Mouse (Mus musculus): Measurements from ENCODE around the gene Carmil3. TPM values are rescaled to one million over a fixed set of nuclear protein-coding genes. Genes with fewer than 3 reads are reported as not detected.
A peak's percentile ranks its signal among the peaks of the same experiment; 100 is the strongest.

Carmil3 gene
- total RNA-seq, 4 experiments from 2014 or later, result 2.4 to 3.6 (median 2.4) TPM

DNA sequence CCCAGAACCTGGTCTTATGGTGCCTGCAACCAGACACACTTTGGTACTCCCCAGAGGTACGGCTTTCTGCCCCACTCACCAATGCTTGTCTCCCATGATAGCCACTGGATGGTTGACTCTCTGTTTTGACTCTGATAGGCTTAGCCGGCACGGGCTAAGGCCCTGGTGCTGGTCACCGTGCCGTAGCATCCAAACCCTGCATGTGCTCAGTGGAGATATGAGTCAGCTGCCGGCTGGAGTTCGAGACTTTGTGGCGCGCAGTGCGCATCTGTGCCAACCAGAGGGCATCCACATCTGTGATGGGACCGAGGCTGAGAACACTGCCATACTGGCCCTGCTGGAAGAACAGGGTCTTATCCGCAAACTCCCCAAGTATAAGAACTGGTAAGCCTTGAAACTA lies 51.8 kb downstream of the Carmil3 start:
- DNase-seq (ENCODE audit: low spot score), result no peak

DNA sequence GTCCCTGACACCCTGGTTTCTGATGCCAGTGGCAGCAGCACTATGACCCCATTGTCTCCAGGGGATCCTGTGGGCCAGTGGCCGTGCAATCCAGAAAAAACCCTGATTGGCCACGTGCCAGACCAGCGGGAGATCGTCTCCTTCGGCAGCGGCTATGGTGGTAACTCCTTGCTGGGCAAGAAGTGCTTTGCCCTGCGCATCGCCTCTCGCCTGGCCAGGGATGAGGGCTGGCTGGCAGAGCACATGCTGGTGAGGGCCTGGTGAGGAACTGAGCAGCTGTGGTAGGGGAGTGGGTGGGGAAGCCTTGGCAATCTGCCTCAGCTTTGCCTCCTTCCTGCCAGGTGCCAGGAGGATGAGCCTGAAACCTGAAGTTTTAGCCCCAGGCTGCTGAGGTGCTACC lies 53.9 kb downstream of the Carmil3 start:
- no peak for DNase-seq (ENCODE audit: low spot score)

DNA sequence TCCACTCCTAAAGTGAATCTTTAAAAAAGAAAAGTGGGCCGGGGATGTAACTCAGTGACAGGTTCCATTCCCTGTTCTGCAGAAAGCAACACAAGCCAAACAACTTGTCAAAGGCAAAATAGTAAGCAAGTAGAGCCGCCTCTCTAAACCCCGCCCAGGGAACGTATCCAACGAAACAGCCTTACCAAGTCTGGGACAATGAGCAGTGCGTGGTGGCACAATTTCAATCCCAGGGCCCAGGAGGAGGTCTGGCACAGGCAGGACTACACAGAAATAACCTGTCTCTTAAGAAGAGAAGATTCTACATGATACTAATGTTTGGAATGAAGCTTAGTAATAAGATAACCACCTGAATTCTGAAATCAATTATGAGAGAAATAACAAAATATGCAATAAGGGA lies 59.7 kb downstream of the Carmil3 start:
- no peak for DNase-seq (ENCODE audit: low spot score)

DNA sequence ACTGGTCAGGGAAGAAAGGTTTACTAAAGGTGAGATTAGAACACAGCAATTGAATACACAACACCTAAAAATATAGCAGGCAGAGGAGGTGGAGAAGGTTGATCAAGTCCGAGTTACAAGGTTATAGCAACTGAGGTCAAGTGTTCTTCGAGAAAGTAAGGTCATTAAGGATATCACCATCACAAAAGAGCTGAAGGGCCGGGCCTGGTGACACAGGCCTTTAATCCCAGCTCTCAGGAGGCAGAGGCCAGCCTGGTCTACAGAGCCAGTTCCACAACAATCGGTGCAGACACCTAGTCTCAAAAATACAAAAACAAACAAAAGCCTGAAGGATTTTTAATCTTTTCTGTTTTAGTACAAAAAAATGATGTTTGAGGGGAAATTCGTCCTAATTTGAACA lies 60.9 kb downstream of the Carmil3 start:
- no peak for DNase-seq (ENCODE audit: low spot score)

DNA sequence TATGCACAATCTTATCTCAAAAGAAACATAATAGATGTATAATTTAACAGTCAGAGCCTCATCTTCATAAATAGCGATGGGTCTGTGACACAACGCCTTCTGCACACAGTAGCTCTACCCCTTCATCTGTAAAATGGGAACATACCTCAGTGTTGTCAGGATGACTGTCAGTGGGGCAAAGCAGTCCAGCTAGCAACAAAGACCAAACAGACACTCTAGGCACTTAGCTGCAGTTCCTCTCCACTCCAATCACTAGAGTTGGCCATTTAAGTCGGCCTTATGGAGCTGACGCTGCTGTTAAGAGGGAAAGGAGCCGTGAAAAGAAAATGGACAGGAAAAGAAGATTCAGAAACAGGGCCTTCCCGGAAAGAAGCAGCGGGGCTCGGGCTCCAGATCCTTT lies 61.3 kb downstream of the Carmil3 start:
- DNase-seq (ENCODE audit: low spot score), result no peak

DNA sequence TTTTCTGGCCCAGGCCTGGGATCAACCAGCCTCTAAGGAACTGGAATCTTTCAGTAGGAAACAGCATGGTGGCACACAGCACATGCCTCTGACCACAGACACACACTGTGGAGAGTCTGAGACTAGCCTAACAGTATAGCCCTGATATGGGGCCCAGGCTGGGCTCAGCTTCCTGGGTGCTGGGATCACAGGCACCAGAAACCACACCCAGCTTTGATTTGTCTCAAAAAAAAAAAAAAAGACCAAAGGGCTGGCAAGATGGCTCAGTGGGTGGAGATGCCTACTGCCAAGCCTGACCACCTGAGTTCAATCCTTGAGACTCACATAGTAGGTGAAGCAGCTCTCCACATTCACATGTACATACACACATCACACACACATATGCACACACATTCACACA lies 64.2 kb downstream of the Carmil3 start:
- DNase-seq (ENCODE audit: low spot score), result no peak

DNA sequence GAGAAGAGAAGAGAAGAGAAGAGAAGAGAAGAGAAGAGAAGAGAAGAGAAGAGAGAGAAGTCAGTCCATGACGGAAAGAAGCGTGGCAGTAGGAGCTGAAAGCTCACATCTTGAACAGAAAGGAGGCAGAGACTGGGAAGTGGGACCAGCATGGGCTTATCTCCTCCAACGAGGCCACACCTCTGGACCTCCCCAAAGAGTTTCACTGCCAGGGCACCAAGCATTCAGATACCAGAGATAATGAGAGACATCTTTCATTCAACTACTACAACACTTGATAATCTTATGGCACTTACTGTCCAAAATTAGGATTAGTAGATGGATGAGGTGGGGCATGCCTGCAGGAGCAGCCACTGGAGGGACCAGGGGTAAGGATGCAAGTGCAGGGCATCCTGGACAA lies 65.3 kb downstream of the Carmil3 start:
- DNase-seq (ENCODE audit: low spot score), result no peak

DNA sequence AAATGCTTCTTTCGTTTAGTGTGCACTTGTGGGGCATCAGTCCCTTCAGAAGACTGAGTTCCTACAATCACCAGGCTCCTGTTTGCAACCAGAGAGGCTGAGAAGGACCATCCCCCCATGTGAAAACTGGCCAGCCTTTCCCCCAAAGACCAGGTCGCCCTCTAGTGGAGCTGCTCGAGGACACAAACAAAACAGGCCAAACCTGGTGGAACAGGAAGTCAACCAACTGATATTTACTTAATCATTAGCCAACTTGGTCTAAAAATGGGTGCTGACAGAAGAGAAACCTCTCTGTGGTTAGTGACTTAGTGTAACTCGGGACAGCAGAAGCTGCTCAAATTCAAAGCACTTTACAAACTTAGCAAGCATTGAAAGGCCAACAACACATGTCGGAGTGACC lies 66.6 kb downstream of the Carmil3 start:
- peak; percentile 80 for DNase-seq (ENCODE audit: low spot score)

DNA sequence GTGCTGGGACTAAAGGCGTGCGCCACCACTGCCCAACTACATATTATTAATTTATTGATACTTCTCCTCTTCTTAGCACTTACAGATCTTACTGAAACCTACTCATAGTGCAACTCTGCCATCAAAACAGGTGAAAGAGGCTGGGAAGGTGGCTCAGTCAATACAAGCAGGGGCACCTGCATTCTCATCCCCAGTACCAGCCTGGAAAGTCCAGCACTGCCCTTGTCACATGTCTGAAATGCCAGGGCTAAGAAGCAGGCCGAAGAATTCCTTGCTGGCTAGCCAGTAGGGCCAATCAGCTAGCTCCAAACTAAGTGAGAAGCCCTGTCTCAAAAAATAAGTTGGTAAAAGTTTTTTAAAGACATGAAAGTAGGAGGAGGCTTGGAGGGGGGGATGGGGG lies 67.1 kb downstream of the Carmil3 start:
- DNase-seq (ENCODE audit: low spot score), result no peak

Other genes with a start within 250 kb of the Carmil3 start
- gene Dhrs4, start 11.9 kb upstream of the Carmil3 start, total RNA-seq (2022), result 100 to 1,000 TPM; 132 to 160 (median 146) TPM
- gene Cpne6, start 19.8 kb downstream of the Carmil3 start, total RNA-seq (2022), result under 1 TPM in 1 of 4 experiments, not detected in 3; 0.12 TPM
- not detected for gene Nrl, start 34.3 kb downstream of the Carmil3 start, total RNA-seq (2022)
- gene Pck2, start 49.6 kb downstream of the Carmil3 start, total RNA-seq (2022), result 10 to 100 TPM in 2 of 4 experiments, 1 to 10 TPM in 2; 6.6 to 12.5 (median 9.3) TPM
- 100 to 1,000 TPM; 161 to 180 (median 166) TPM for gene Dcaf11, start 69.4 kb downstream of the Carmil3 start, total RNA-seq (2022)
- not detected for gene A730061H03Rik, start 69.8 kb downstream of the Carmil3 start, total RNA-seq (2022)
- gene Fitm1, start 85.0 kb downstream of the Carmil3 start, total RNA-seq (2022), result 100 to 1,000 TPM; 165 to 203 (median 175) TPM
- 100 to 1,000 TPM; 273 to 297 (median 284) TPM for gene Psme1, start 87.5 kb downstream of the Carmil3 start, total RNA-seq (2022)
- 10 to 100 TPM; 65.0 to 75.0 (median 68.2) TPM for gene Emc9, start 94.7 kb downstream of the Carmil3 start, total RNA-seq (2022)
- 100 to 1,000 TPM in 3 of 4 experiments, 10 to 100 TPM in 1; 92.6 to 112 (median 108) TPM for gene Psme2, start 100.5 kb downstream of the Carmil3 start, total RNA-seq (2022)
- 10 to 100 TPM; 23.9 to 29.1 (median 26.9) TPM for gene Rnf31, start 101.1 kb downstream of the Carmil3 start, total RNA-seq (2022)
- 1 to 10 TPM; 7.2 to 8.9 (median 8.4) TPM for gene Irf9, start 112.9 kb downstream of the Carmil3 start, total RNA-seq (2022)
- gene Rec8, start 127.4 kb downstream of the Carmil3 start, total RNA-seq (2022), result 1 to 10 TPM in 1 of 4 experiments, under 1 TPM in 3; 0.53 to 1.4 (median 0.67) TPM
- 10 to 100 TPM; 58.2 to 75.2 (median 71.6) TPM for gene Ipo4, start 145.3 kb downstream of the Carmil3 start, total RNA-seq (2022)
- gene Gm49378, start 147.2 kb downstream of the Carmil3 start, total RNA-seq (2022), result 1 to 10 TPM; 1.6 to 3.3 (median 2.6) TPM
- gene Tm9sf1, start 153.2 kb downstream of the Carmil3 start, total RNA-seq (2022), result 10 to 100 TPM; 38.9 to 44.2 (median 40.8) TPM
- under 1 TPM; 0.44 to 0.88 (median 0.52) TPM for gene Tssk4, start 159.5 kb downstream of the Carmil3 start, total RNA-seq (2022)
- gene Mdp1, start 169.9 kb downstream of the Carmil3 start, total RNA-seq (2022), result 10 to 100 TPM; 46.2 to 64.1 (median 52.7) TPM
- gene Gmpr2, start 181.3 kb downstream of the Carmil3 start, total RNA-seq (2022), result 10 to 100 TPM in 1 of 4 experiments, 1 to 10 TPM in 3; 7.8 to 11.2 (median 8.9) TPM
- gene Nedd8, start 181.5 kb downstream of the Carmil3 start, total RNA-seq (2022), result 100 to 1,000 TPM; 245 to 279 (median 255) TPM
- gene Tinf2, start 191.2 kb downstream of the Carmil3 start, total RNA-seq (2022), result 10 to 100 TPM; 11.1 to 15.2 (median 13.3) TPM
- gene Tgm1, start 223.3 kb downstream of the Carmil3 start, total RNA-seq (2022), result under 1 TPM; 0.16 to 0.43 (median 0.27) TPM
- gene Rabggta, start 231.6 kb downstream of the Carmil3 start, total RNA-seq (2022), result 10 to 100 TPM; 13.3 to 14.6 (median 14.5) TPM

Data from heart, adult 8-10 months (tissue).